Mouse (Mus musculus) forebrain, embryonic 10.5 days (tissue): Measurements from ENCODE around the gene Wdcp. TPM values are rescaled to one million over a fixed set of nuclear protein-coding genes. Genes with fewer than 3 reads are reported as not detected.

Experiments
- DNase-seq: peaks from one replicate; pipeline ENCODE4 v3.0.0-alpha.2; 2017; ENCODE audit warnings: low spot score; ENCODE audit errors: extremely low spot score
- H3K27ac ChIP-seq: fragments of 300-500 bp; sonication (generic); 2 replicates; pipeline ENCODE4 v1.5.1; 2016; ENCODE audit warnings: mild to moderate bottlenecking
- H3K27me3 ChIP-seq: fragments of 300-500 bp; sonication (generic); 2 replicates; pipeline ENCODE4 v1.6.1; 2016; ENCODE audit warnings: mild to moderate bottlenecking; ENCODE audit not compliant: poor library complexity, severe bottlenecking
- H3K36me3 ChIP-seq: fragments of 300-500 bp; sonication (generic); replicated peaks from 2 replicates; pipeline ENCODE4 v1.6.1; 2016; ENCODE audit warnings: mild to moderate bottlenecking, moderate library complexity
- H3K4me1 ChIP-seq: fragments of 300-500 bp; sonication (generic); 2 replicates; pipeline ENCODE4 v1.6.1; 2016
- H3K4me3 ChIP-seq: fragments of 300-500 bp; sonication (generic); 2 replicates; pipeline ENCODE4 v1.5.1; 2016; ENCODE audit warnings: mild to moderate bottlenecking, moderate library complexity
- H3K9me3 ChIP-seq: fragments of 300-500 bp; sonication (generic); 2 replicates; pipeline ENCODE4 v1.6.1; 2016; ENCODE audit warnings: mild to moderate bottlenecking, moderate library complexity
- WGBS: fragments of 180-500 bp; shearing (Covaris S2); methylation state at CpG from one replicate; pipeline ENCODE4 v1.1.7; 2016; 5-methylcytosine and 5-hydroxymethylcytosine counted together
- polyA plus RNA-seq: library from polyadenylated mRNA; unstranded; fragments of >200 nt; fragmentation: Nextera tagmentation; extraction: Ambion mirVana; gene quantifications from 2 replicates; pipeline ENCODE4 v1.2.1, GENCODE M21; 2016

The Wdcp gene
- polyA plus RNA-seq, 1 experiment from 2014 or later: 29.3 TPM

- Histone ChIP-seq H3K9me3 (no peaks in the 10 kb centered on the region), H3K4me3 (peak overlapping the region; percentile 76), H3K27me3 (no peaks in the 10 kb centered on the region), H3K4me1 (peaks cover 4% of the 10 kb centered on the region), H3K36me3 (peaks cover 12% of the 10 kb centered on the region), H3K27ac (peak overlapping the region; percentile 92; the same call in 1 of the 2 replicates)
- 75% methylated on average over 7 of the region's 7 CpGs for WGBS
- DNase-seq: no peak
These were observed 63.4 kb downstream of the Wdcp start for GRCm38 (mm10) chr12:4906476-4906875.

- WGBS: under 1% methylated on average over 124 of the region's 125 CpGs
- H3K9me3 ChIP-seq: no peaks in the 10 kb centered on the region
- peak; percentile 88 for DNase-seq
- peak within 1 kb of the TSS; percentile 76 for H3K4me3 ChIP-seq
- H3K36me3 ChIP-seq: peaks cover 7% of the 10 kb centered on the region
- peaks cover 4% of the 10 kb centered on the region for H3K4me1 ChIP-seq
- no peaks in the 10 kb centered on the region for H3K27me3 ChIP-seq
- peak within 1 kb of the TSS; percentile 92 for H3K27ac ChIP-seq
These were observed 64.1 kb downstream of the Wdcp start, which contains the start of gene Ubxn2a for GRCm38 (mm10) chr12:4906951-4907906. Gene Ubxn2a, minus strand, starts transcription at chr12:4907705.

DNA sequence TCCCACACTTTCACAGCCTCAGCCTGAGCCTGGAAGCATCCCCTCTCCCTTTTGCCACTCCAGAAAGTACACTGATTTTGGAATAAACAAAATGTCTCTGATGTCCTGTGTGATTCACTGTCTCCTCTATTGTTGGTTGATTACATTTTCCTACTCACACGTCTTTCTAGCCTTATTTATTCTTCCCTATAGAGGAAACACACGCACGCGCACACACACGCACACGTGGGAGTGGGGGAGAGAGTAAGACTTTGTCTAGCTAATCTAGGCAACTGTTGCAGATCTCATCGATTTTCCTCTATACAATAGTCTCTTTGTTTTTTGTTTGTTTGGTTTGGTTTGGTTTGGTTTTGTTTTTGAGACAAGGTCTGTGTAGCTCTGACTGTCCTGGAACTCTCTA is 65.3 kb downstream of the Wdcp start:
- Histone ChIP-seq H3K27ac (no peak overlapping the region), H3K36me3 (peaks cover 7% of the 10 kb centered on the region), H3K27me3 (no peaks in the 10 kb centered on the region), H3K4me1 (peaks cover 4% of the 10 kb centered on the region), H3K4me3 (peak overlapping the region; percentile 76; the same call in 1 of the 2 replicates), H3K9me3 (no peaks in the 10 kb centered on the region)
- 96% methylated on average over 7 of the region's 7 CpGs for WGBS
- DNase-seq: no peak

Other genes starting within 250 kb of the Wdcp start
- 0.23 and 0.35 TPM in 2 replicates for gene Fam228a, start 104.9 kb upstream of the Wdcp start, polyA plus RNA-seq
- 2.0 and 3.2 TPM in 2 replicates for gene Pfn4, start 74.3 kb upstream of the Wdcp start, polyA plus RNA-seq
- gene Fam228b, start 74.0 kb upstream of the Wdcp start, polyA plus RNA-seq: 2.1 and 2.9 TPM in 2 replicates
- gene Sf3b6, start 25.8 kb upstream of the Wdcp start, polyA plus RNA-seq: 331 and 332 TPM in 2 replicates
- 4.3 and 6.2 TPM in 2 replicates for gene Fkbp1b, start 1.7 kb upstream of the Wdcp start, polyA plus RNA-seq
- 3.7 and 4.8 TPM in 2 replicates for gene Mfsd2b, start 31.1 kb downstream of the Wdcp start, polyA plus RNA-seq
- 22.1 and 25.4 TPM in 2 replicates for gene Ubxn2a, start 64.4 kb downstream of the Wdcp start, polyA plus RNA-seq
- 11.3 and 12.7 TPM in 2 replicates for gene Atad2b, start 74.0 kb downstream of the Wdcp start, polyA plus RNA-seq